Mouse (Mus musculus) olfactory bulb, adult 2 months (tissue): ENCODE data around the gene Dhh. TPM values are rescaled to one million over a fixed set of nuclear protein-coding genes. Genes with fewer than 3 reads are reported as not detected.

Experiments
- H3K27ac ChIP-seq: fragments of 200-500 bp; 2 replicates; pipeline ENCODE4 v1.5.1; 2012; ENCODE audit warnings: low read depth, low read length; ENCODE audit not compliant: insufficient read depth
- H3K4me1 ChIP-seq: fragments of 200-500 bp; 2 replicates; pipeline ENCODE4 v1.6.1; 2012; ENCODE audit warnings: low read length; ENCODE audit not compliant: control insufficient read depth, insufficient read depth
- H3K4me3 ChIP-seq: fragments of 200-500 bp; 2 replicates; pipeline ENCODE4 v1.5.1; 2012; ENCODE audit warnings: mild to moderate bottlenecking, low read depth, low read length, moderate library complexity; ENCODE audit not compliant: insufficient read depth
- CTCF ChIP-seq: fragments of 200-500 bp; IDR thresholded peaks from 2 replicates; pipeline ENCODE4 v1.5.1; 2012; ENCODE audit warnings: low read depth, mild to moderate bottlenecking, low read length, moderate library complexity; ENCODE audit not compliant: insufficient read depth
- POLR2A ChIP-seq: fragments of 200-500 bp; IDR thresholded peaks from 2 replicates; pipeline ENCODE4 v1.6.1; 2012; ENCODE audit warnings: mild to moderate bottlenecking, low read depth, low read length, moderate library complexity; ENCODE audit not compliant: insufficient read depth
- WGBS: fragments of 180-500 bp; shearing (Covaris S2); methylation state at CpG from one replicate; pipeline ENCODE4 v1.1.7; 2018; 5-methylcytosine and 5-hydroxymethylcytosine counted together
- polyA plus RNA-seq: library from polyadenylated mRNA; stranded (reverse); fragments of >200 nt; gene quantifications from 2 replicates; pipeline ENCODE4 v1.2.4, GENCODE M21; 2012; ENCODE audit warnings: low replicate concordance; ENCODE audit not compliant: missing spikeins, insufficient read depth, insufficient read length

Gene Dhh
- polyA plus RNA-seq, 1 experiment = not detected

DNA sequence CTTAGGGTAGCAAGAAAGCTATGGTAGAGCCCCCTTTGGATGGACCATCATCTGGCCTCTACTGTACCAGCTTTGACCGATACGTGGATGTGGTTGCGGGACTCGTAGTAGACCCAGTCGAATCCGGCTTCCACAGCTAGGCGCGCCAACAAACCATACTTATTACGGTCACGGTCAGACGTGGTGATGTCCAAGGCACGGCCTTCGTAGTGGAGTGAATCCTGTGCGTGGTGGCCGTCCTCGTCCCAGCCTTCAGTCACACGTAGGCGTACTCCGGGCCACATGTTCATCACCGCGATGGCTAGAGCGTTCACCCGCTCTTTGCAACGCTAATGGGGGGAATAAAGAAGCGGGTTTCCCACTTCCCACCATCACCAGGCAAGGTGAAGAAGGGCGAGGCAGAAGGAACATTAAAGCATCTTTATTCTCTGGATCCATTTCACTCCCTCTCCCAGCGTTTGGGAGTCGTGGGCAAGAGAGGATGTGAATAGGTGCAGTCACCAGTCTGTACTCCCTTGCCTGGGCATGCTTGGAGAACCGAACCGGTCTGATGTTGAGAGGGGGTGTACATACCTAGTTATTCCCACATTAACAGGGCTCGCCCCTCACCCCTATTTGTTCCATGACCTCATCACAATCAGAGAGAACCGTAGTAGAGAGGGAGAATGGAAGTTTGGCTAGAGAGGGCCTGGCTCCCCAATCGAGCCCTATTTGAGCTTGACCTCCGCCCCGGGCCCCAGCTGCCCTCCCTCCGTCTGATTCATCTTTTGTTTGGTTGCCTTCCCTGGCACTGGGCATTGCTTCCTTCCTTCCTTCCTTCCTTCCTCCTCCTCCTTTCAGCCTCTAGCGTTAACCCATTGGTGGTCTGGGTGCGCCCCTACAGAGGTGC lies 3.4 kb downstream of the Dhh start:
- TF ChIP-seq POLR2A (no peak), CTCF (no peak)
- no peak overlapping the region for H3K27ac ChIP-seq
- 25% methylated on average over 38 of the region's 38 CpGs for WGBS
- peak overlapping the region; percentile 1; the same call in 1 of the 2 replicates for H3K4me3 ChIP-seq
- H3K4me1 ChIP-seq = peaks cover 32% of the 10 kb centered on the region

DNA sequence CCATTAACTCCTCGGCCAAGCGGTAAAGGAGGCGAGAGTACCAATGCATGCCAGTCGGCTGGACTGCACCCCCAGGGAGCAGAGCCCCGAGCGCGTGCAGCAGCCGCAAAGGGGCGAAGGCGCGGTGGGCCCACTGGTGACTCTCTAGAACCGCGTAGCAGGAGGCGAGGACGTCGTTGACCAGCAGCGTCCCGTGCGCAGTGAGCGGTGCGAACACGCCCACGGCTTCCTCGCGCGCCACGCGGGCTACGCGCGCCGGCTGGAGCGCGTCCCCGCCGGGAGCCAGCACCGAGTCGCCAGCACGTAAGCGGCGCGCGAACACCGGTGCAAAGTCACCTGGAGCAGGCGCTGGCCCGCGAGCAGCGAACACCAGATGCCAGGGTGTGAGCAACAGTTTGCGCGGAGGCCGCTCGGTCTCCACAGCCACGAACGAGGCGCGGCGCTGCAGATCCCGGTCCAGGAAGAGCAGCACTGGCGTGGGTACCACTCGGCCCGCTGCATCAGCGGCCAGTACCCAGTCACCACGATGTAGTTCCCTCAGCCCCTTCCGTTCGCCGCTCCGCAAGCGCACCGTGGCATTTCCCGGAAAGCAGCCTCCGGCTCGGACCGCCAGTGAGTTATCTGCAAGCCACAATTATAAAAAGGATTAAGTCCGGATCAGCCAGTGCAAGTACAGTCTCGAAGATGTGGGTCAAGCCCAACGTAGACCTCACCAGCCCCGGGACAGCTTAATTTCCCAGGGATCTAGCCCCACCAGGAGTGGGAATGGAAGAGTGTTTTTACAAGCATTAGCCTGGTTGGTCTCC lies 4.2 kb downstream of the Dhh start, which contains the start of gene Rhebl1:
Gene Rhebl1 (minus strand): TSS at position 601 of the 806 bp plus-strand sequence.
- WGBS = under 1% methylated on average over 77 of the region's 77 CpGs
- no peak within 1 kb of the TSS for H3K27ac ChIP-seq
- peaks cover 32% of the 10 kb centered on the region for H3K4me1 ChIP-seq
- TF ChIP-seq POLR2A (no peak), CTCF (peak; percentile 17; the same call in 1 of the 2 replicates)
- H3K4me3 ChIP-seq = peak within 1 kb of the TSS; percentile 44

DNA sequence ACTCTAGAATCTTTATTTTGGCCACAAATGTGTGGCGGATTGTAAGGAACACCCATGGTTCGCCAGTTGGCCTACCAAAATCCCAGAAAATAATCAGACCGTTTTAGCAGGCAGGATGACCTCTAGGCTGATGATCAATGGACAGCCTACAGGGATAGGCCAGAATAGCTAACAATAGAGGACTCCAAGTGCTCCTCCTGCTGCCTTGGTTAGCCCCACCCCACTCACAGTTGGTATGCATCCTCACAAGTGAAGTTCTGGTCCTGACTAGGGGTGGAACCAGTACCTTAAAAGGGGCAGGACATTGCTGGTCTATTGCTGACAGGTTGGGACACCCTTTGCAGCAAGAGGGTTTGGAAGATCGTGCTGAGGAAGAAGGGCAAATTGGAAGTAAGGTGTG lies 5.3 kb downstream of the Dhh start:
- H3K27ac ChIP-seq = no peak overlapping the region
- TF ChIP-seq CTCF = no peak
- no peak for TF ChIP-seq POLR2A
- 85% methylated on average over 4 of the region's 4 CpGs for WGBS
- H3K4me3 ChIP-seq = no peak overlapping the region
- H3K4me1 ChIP-seq = peaks cover 29% of the 10 kb centered on the region

DNA sequence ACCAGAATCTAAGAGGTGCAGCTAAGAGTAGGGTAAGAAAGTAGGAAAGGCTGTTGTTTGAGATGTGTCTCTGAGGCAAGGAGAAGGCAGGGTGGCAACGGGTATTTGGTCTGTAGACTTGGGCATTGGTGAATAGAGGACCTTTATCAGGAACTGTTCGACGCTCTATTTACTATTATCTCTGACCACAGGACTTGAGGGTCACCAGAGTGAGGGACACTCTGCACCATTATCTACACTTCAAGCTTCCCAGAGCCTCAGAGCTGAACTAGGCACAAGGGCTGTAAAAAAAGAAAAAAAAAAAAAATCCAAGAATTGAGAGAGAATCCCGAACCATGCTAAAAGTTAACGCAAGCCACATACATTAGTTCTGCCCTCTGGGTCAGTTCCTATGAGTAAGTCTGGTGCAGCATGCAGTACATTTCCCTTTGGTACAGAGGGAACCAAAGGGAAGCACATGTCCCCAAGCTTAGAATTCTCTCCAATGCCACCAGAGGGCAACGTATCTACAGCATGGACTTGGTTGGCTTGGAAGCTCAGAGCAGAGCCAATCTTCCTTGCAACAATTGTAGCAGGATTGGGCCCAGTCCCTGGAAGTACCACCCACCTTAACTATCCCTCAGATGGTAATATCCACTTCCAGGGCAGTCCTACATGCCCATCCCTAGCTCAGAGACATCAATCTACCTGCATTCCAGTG lies 6.3 kb downstream of the Dhh start:
- H3K4me1 ChIP-seq = peaks cover 26% of the 10 kb centered on the region
- no peak for TF ChIP-seq POLR2A
- no peak overlapping the region for H3K4me3 ChIP-seq
- no peak overlapping the region for H3K27ac ChIP-seq
- WGBS = 40% methylated on average over 6 of the region's 6 CpGs

DNA sequence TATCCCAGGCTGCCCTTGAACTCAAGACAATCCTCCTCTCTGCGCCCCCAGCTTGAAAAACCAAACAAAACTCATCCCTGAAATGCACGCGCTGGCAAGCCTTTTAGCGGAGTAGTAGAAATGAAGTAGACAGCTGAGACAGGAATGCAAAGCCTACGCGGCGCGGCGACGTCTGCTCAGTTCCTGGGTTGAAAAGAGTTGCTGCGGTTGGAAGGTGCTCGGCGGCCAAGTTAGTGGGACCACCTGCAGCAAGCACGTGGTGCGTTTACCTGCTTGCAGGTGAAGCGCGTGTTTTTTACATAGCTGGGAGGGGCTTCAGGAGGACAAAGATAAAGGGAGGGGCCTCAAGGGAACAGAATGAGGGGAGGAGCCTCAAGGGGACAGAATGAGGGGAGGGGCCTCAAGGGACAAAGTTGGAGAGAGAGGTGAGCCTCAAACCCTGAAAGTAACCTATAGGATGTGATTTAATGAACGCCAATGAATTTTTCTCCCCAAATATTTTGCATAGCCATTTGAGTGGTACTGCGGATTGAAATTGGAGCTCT lies 7.1 kb downstream of the Dhh start:
- WGBS = 22% methylated on average over 19 of the region's 19 CpGs
- Histone ChIP-seq H3K4me3 (no peak overlapping the region), H3K27ac (no peak overlapping the region), H3K4me1 (peaks cover 26% of the 10 kb centered on the region)
- TF ChIP-seq POLR2A (no peak), CTCF (no peak)

DNA sequence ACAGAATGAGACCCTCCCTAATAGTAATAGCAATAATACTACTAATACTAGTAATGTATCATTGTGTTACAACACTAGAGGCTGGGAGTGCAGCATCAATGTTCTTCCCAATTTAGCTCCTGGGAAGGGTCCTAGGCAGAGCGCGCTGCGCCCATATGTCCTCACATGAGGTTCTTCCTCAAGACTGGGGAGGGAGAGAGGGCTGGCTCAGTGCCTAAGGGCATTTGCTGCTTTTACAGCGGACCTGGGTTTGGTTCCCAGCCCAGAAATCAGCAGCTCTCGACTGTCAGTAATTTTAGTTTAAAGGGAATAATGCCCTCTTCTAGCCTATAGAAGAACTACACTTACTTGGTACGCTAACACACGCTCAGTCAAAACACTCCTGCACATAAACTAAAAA lies 10.8 kb downstream of the Dhh start:
- TF ChIP-seq POLR2A = no peak
- TF ChIP-seq CTCF = no peak
- Histone ChIP-seq H3K4me3 (no peak overlapping the region), H3K4me1 (peaks cover 2% of the 10 kb centered on the region; the same call in 1 of the 2 replicates), H3K27ac (no peak overlapping the region)
- WGBS = 76% methylated on average over 7 of the region's 7 CpGs

DNA sequence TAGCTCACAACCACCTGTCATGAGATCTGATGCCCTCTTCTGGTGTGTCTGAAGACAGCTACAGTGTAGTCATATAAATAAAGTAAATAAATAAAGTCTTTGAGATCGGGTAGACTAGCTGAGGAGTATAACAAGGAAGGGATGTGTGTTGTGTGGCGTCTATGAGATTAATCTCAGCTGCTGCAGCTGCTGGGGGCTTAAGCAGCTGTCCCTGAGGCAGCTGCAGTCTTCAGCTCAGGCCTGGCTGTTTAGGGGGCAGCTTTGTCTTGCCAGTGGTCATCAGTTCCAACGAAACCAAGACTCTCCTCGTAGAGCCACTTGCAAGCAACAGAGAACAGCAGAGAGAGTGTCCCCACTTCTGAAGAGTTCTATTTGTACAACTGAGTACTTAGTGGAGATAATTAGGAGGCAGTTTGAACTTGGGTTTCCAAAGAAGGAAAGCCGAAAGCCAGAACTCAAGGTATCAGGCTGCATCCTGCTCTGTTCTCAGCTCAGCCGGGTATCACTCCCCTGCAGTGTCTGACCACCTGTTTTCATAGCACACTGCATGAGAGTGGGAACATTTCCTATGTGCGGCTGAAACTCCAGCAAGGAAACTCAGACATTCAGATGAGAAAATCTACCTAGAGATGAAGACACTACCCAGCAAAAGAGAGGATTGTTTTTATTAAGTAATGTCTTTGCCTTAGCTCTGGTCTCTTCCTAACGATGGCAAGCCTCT lies 11.5 kb downstream of the Dhh start:
- Histone ChIP-seq H3K27ac (no peak overlapping the region), H3K4me3 (no peak overlapping the region), H3K4me1 (peaks cover 2% of the 10 kb centered on the region; the same call in 1 of the 2 replicates)
- 66% methylated on average over 8 of the region's 8 CpGs for WGBS
- TF ChIP-seq POLR2A = no peak
- TF ChIP-seq CTCF = no peak

DNA sequence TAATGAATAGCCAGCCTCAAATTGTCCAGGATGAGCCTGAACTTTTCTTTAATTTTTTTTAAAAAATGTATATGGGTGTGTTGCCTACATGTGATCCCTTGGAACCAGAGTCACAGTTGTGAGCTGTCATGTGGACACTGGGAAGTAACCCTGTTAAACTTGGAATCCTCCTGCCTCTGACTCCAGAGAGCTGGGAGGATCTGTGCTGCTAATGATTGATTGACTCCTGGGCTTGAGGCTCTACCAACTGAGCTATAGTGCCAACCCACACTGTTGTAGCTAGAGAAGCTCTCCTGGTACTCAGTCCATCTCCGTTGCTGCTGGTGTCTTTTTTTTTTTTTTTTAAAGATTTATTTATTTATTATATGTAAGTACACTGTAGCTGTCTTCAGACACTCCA lies 14.2 kb downstream of the Dhh start:
- 76% methylated on average over 1 of the region's 1 CpGs for WGBS
- no peak overlapping the region for H3K27ac ChIP-seq
- TF ChIP-seq POLR2A = no peak
- no peaks in the 10 kb centered on the region for H3K4me1 ChIP-seq
- H3K4me3 ChIP-seq = no peak overlapping the region
